Mouse (Mus musculus) adrenal gland, postnatal 4 days (tissue): ENCODE measurements around the gene Olfr1283. TPM values are rescaled to one million over a fixed set of nuclear protein-coding genes. Genes with fewer than 3 reads are reported as not detected.
"Not testable (repeated sequence)": the region's sequence is repeated elsewhere in the genome, so short reads cannot be mapped to it uniquely, and the experiment has no call there.

Experiments
- DNase-seq, 2 experiments: peaks; one replicate each; pipeline ENCODE4 v3.0.0; 2021 to 2022; ENCODE audit warnings: low spot score in 2 of 2, mixed read lengths in 2 of 2
- long read RNA-seq, 2 experiments: library from polyadenylated mRNA; stranded (forward); transcript quantifications; one replicate each; pipeline ENCODE4 v2.0.0; 2021
- total RNA-seq, 2 experiments: library from RNA; stranded (reverse); gene quantifications; 2 replicates each; pipeline ENCODE4 v1.2.3; 2021

The Olfr1283 gene
- total RNA-seq, result not detected
- long read RNA-seq, experiment 1, result 0 reads
- long read RNA-seq, experiment 2, result 0 reads

DNA sequence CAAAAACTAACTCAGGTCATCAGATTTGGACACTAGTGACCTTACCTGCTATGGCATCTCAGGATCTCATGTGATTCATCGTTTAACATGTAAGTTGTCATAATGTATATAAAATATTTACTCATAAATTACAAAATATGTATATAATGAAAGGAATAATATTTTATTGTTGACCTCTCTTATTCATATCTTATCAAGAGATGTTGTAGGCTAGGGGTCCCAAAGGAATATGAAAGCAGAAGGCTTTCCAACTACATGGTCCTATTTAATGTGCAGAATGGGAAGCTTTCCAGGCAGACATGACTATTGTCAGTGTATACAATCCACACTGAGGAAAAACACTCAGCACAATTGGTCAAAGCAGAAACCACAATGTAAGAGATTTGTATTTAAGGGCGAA, at the start of gene Olfr1283:
Gene Olfr1283, plus strand, starts transcription at position 301 of the 400 bp plus-strand sequence.
- DNase-seq, result no peak

DNA sequence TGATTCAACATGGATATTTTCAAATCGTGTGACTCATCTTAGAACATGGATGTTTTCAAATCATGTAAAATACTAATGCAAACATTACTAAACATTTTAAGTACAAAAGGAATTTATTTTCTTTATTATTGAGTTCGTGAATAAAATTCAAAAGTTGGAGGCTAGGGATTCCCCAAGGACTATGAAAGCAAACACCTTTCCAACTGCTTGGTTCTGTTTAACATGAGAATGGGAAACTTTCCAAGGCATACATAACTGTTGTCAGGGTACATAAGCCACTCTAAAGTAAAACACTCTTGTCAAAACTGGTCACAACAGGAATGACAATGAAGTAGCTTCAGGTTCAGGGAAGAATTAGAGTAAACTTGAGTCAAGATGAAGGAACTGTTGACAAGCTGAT, 40.4 kb upstream of the Olfr1283 start, which contains the start of gene Olfr1281:
Gene Olfr1281, plus strand, starts transcription at position 301 of the 400 bp plus-strand sequence.
- no peak for DNase-seq

DNA sequence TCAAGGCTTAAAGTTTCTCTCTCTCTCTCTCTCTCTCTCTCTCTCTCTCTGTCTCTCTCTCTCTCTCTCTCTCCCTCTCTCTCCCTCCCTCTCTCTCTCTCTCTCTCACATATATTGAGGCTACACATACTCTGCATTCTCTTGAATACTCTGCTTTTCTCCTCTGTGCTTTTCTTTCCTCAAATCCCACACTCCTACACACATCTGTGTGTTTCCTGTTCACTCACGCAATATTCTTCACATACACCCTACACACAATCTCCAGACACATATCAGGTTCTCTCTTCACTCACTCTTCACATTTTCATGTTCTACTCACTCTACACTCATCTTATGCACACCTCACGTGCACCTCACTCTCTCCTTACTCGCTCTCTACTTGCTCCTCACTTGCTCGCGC, 32.9 kb upstream of the Olfr1283 start:
- DNase-seq, result not testable (repeated sequence)

DNA sequence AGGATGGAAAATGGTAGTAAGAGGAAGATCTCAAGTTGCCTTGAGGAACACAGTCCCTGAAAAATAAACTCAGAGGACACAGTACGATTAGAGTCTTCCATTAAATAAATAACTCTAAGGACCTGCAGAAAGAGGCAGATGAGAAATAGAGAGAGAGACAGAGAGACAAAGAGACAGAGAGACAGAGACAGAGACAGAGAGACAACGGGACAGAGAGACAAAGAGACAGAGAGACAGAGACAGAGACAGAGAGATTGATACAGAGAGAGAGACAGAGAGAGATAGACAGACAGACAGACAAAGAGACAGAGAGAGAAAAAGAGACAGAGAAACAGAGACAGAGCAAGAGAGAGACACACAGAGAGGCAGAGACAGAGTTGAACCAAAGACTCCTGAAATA, 30.6 kb upstream of the Olfr1283 start, which contains the start of gene Olfr1282:
Gene Olfr1282, minus strand, starts transcription at position 101 of the 400 bp plus-strand sequence.
- DNase-seq, result no peak

DNA sequence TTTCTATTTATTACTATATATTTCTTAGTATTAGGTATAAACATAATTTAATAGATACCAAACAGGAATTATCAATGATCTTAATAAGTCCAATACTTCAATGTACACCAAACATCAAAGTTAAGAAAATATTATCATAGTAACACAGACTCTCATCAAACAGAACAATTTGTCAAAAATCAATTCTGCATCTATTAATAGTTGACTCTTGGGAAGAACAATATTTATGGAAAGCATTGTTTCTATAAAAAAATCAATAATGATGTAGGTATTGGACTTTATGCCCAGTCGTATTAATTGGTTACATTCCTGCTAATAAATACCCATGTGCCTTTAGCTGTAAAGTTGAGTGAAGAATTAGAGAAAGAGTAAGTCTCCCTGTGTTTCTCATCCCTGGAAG, 8.6 kb downstream of the Olfr1283 start, which contains the start of gene Olfr1284:
Gene Olfr1284, plus strand, starts transcription at position 301 of the 400 bp plus-strand sequence.
- no peak for DNase-seq

Other genes with a start within 250 kb of the Olfr1283 start
- not detected for gene Gm15130, start 213.9 kb upstream of the Olfr1283 start, total RNA-seq
- gene 4930430A15Rik, start 137.2 kb upstream of the Olfr1283 start, total RNA-seq, result not detected
- gene Olfr1275, start 131.5 kb upstream of the Olfr1283 start, total RNA-seq, result not detected
- gene Olfr1276, start 112.3 kb upstream of the Olfr1283 start, total RNA-seq, result not detected
- not detected for gene Olfr1277, start 92.7 kb upstream of the Olfr1283 start, total RNA-seq
- gene Olfr1278, start 76.7 kb upstream of the Olfr1283 start, total RNA-seq, result not detected
- gene Olfr1279, start 66.2 kb upstream of the Olfr1283 start, total RNA-seq, result not detected
- gene Olfr1280, start 52.8 kb upstream of the Olfr1283 start, total RNA-seq, result not detected
- not detected for gene Olfr1281, start 40.3 kb upstream of the Olfr1283 start, total RNA-seq
- gene Olfr1282, start 30.7 kb upstream of the Olfr1283 start, total RNA-seq, result not detected
- gene Olfr1284, start 8.7 kb downstream of the Olfr1283 start, total RNA-seq, result not detected
- gene Olfr1286, start 56.3 kb downstream of the Olfr1283 start, total RNA-seq, result not detected
- gene Olfr1287, start 82.4 kb downstream of the Olfr1283 start, total RNA-seq, result not detected
- not detected for gene Olfr1288, start 107.3 kb downstream of the Olfr1283 start, total RNA-seq
- gene Olfr1289, start 114.0 kb downstream of the Olfr1283 start, total RNA-seq, result not detected
- not detected for gene Olfr1290, start 127.0 kb downstream of the Olfr1283 start, total RNA-seq
- gene Olfr1291-ps1, start 130.4 kb downstream of the Olfr1283 start, total RNA-seq, result not detected
- gene Olfr1293-ps, start 158.4 kb downstream of the Olfr1283 start, total RNA-seq, result not detected
- gene Olfr1294, start 173.5 kb downstream of the Olfr1283 start, total RNA-seq, result not detected
- not detected for gene Olfr1295, start 202.9 kb downstream of the Olfr1283 start, total RNA-seq